Mouse (Mus musculus) megakaryocyte, embryonic 14.5 days (primary cell): ENCODE measurements around the gene Negr1.

Source experiments
- FLI1 ChIP-seq: IDR thresholded peaks from 2 replicates; pipeline ENCODE4 v1.6.1; 2012; ENCODE audit warnings: low read length, inconsistent platforms, mixed read lengths
- GATA1 ChIP-seq: IDR thresholded peaks from 3 replicates; pipeline ENCODE4 v1.6.1; 2012; ENCODE audit warnings: mixed read lengths, low read length, inconsistent platforms, borderline replicate concordance

DNA sequence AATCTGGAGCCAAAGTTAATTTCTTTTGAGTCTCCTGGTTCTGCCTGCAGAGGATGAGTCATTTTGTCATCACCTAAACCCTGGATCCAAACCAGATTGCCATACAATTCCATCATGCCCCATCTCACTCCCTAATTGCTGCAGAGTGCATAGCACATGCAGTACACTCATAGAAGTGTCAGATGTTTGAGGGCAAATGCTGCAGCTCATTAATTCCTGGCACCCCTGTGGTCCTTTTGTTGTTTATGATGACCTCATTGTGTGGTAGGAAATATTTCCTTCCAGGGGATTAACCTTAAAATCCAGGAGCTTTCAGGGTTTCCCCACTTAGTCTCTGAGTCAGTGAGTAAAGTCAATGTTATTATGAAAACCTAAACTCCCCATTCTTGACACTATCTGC, 229.6 kb downstream of the Negr1 start:
- TF ChIP-seq GATA1 (no peak), FLI1 (no peak)
